Mouse (Mus musculus): Measurements from ENCODE around the gene Zscan22. TPM values are rescaled to one million over a fixed set of nuclear protein-coding genes. Genes with fewer than 3 reads are reported as not detected.
"Not testable (repeated sequence)": the region's sequence is repeated elsewhere in the genome, so short reads cannot be mapped to it uniquely, and the experiment has no call there.

Gene Zscan22
- 16.3 and 17.7 TPM in 2 replicates for polyA plus RNA-seq (2016; fragmentation: Nextera tagmentation; extraction: Ambion mirVana)

- Histone ChIP-seq H3K27me3 (ENCODE audit: low read depth, poor library complexity, severe bottlenecking) (no peaks in the 10 kb centered on the region), H3K4me3 (peak within 1 kb of the TSS; percentile 68), H3K36me3 (peaks cover 19% of the 10 kb centered on the region), H3K4me1 (peaks cover 7% of the 10 kb centered on the region), H3K9me3 (replicated peaks) (no peaks in the 10 kb centered on the region), H3K27ac (replicated peaks) (peak within 1 kb of the TSS; percentile 84)
- 7% methylated on average over 36 of the region's 36 CpGs for WGBS
- peak; percentile 92 for DNase-seq (ENCODE audit: low spot score)
Measured at GRCm38 (mm10) chr7:12897655-12898410, at the start of gene Zscan22. Gene Zscan22 (plus strand): TSS chr7:12897815.

GRCm38 (mm10) chr7:12874301-12874700, 23.3 kb upstream of the Zscan22 start:
- H3K27me3 ChIP-seq (ENCODE audit: low read depth, poor library complexity, severe bottlenecking), result no peaks in the 10 kb centered on the region
- no peaks in the 10 kb centered on the region for H3K36me3 ChIP-seq
- H3K9me3 ChIP-seq (replicated peaks), result peaks cover 3% of the 10 kb centered on the region
- H3K4me1 ChIP-seq, result no peaks in the 10 kb centered on the region
- no peak for DNase-seq (ENCODE audit: low spot score)
- no peak overlapping the region for H3K4me3 ChIP-seq
- H3K27ac ChIP-seq (replicated peaks), result no peak overlapping the region
- 32% methylated on average over 3 of the region's 3 CpGs for WGBS

DNA sequence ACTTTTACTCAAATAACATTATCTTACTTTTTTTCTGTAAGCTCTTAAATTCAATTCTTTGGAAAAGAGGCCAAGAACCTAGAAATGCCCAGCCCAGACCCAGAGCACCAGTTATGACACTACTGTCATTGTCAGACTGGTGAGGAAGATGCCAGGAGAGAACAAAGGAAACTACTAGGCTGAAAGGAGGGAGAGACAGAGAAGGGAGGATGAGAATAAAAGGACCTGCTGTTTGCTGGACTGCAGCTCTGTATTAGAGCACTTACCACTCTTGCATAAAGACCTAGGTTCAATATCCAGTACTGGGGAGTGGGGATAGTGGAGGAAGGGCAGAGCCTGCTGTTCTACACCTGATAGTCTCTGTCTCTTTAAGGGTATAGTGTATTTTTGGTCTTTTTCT, 17.6 kb upstream of the Zscan22 start:
- H3K4me1 ChIP-seq, result peaks cover 14% of the 10 kb centered on the region

DNA sequence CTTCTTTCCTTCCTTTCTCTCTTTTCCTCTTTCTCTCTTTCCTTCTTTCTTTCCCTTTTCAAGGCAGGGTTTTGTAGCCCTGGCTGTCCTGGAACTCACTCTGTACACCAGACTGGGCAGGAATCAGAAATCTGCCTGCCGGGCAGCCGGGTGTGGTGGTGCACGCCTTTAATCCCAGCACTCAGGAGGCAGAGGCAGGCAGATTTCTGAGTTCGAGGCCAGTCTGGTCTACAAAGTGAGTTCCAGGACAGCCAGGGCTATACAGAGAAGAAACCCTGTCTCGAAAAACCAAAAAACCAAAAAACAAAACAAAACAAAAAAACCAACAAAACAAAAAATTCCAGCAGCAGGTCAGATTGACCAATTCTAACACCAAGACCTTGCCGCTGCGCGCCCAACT, 17.1 kb upstream of the Zscan22 start:
- not testable (repeated sequence) for H3K9me3 ChIP-seq (replicated peaks); H3K27me3 ChIP-seq (ENCODE audit: low read depth, poor library complexity, severe bottlenecking); DNase-seq (ENCODE audit: low spot score)
- H3K4me1 ChIP-seq, result peaks cover 14% of the 10 kb centered on the region
- H3K36me3 ChIP-seq, result peaks cover 17% of the 10 kb centered on the region
- WGBS, result 47% methylated on average over 8 of the region's 8 CpGs
- peak overlapping the region; percentile 92 for H3K27ac ChIP-seq (replicated peaks)
- H3K4me3 ChIP-seq, result peak overlapping the region; percentile 83

More for the DNA sequence above, 17.6 kb upstream of the Zscan22 start:
- Histone ChIP-seq H3K27me3 (ENCODE audit: low read depth, poor library complexity, severe bottlenecking) (no peaks in the 10 kb centered on the region), H3K9me3 (replicated peaks) (no peaks in the 10 kb centered on the region), H3K4me3 (0 out of 2 replicates have a peak overlapping the region, but pooled peaks have one; percentile 83), H3K36me3 (peaks cover 13% of the 10 kb centered on the region), H3K27ac (replicated peaks) (no peak overlapping the region)
- DNase-seq (ENCODE audit: low spot score), result no peak

GRCm38 (mm10) chr7:12880911-12881660, 16.5 kb upstream of the Zscan22 start, which contains the start of gene Zfp128:
Gene Zfp128 (plus strand): TSS chr7:12881177.
- DNase-seq (ENCODE audit: low spot score), result peak; percentile 95
- Histone ChIP-seq H3K27ac (replicated peaks) (peak within 1 kb of the TSS; percentile 92), H3K9me3 (replicated peaks) (no peaks in the 10 kb centered on the region), H3K36me3 (peaks cover 23% of the 10 kb centered on the region), H3K4me1 (peaks cover 14% of the 10 kb centered on the region), H3K27me3 (ENCODE audit: low read depth, poor library complexity, severe bottlenecking) (no peaks in the 10 kb centered on the region), H3K4me3 (peak within 1 kb of the TSS; percentile 83)
- WGBS, result 2% methylated on average over 35 of the region's 35 CpGs

- WGBS, result 91% methylated on average over 12 of the region's 12 CpGs
- Histone ChIP-seq H3K4me3 (no peak overlapping the region), H3K27me3 (ENCODE audit: low read depth, poor library complexity, severe bottlenecking) (no peaks in the 10 kb centered on the region), H3K4me1 (peaks cover 9% of the 10 kb centered on the region), H3K9me3 (replicated peaks) (no peaks in the 10 kb centered on the region), H3K27ac (replicated peaks) (no peak overlapping the region), H3K36me3 (peaks cover 77% of the 10 kb centered on the region)
- no peak for DNase-seq (ENCODE audit: low spot score)
Measured at GRCm38 (mm10) chr7:12886563-12887266, 10.9 kb upstream of the Zscan22 start.

- Histone ChIP-seq H3K4me1 (peaks cover under 1% of the 10 kb centered on the region; the same call in 1 of the 2 replicates), H3K27me3 (ENCODE audit: low read depth, poor library complexity, severe bottlenecking) (no peaks in the 10 kb centered on the region), H3K27ac (replicated peaks) (no peak overlapping the region), H3K9me3 (replicated peaks) (no peaks in the 10 kb centered on the region), H3K36me3 (peaks cover 86% of the 10 kb centered on the region), H3K4me3 (no peak overlapping the region)
- DNase-seq (ENCODE audit: low spot score), result no peak
- 94% methylated on average over 5 of the region's 5 CpGs for WGBS
Measured at GRCm38 (mm10) chr7:12887585-12887984, 10.0 kb upstream of the Zscan22 start.

GRCm38 (mm10) chr7:12890928-12891327, 6.7 kb upstream of the Zscan22 start:
- DNase-seq (ENCODE audit: low spot score), result no peak
- WGBS, result 92% methylated on average over 14 of the region's 14 CpGs
- Histone ChIP-seq H3K36me3 (peaks cover 64% of the 10 kb centered on the region), H3K9me3 (replicated peaks) (no peaks in the 10 kb centered on the region), H3K4me1 (no peaks in the 10 kb centered on the region), H3K27ac (replicated peaks) (no peak overlapping the region), H3K4me3 (no peak overlapping the region), H3K27me3 (ENCODE audit: low read depth, poor library complexity, severe bottlenecking) (no peaks in the 10 kb centered on the region)

- no peaks in the 10 kb centered on the region for H3K9me3 ChIP-seq (replicated peaks)
- no peaks in the 10 kb centered on the region for H3K27me3 ChIP-seq (ENCODE audit: low read depth, poor library complexity, severe bottlenecking)
- H3K27ac ChIP-seq (replicated peaks), result no peak overlapping the region
- no peak for DNase-seq (ENCODE audit: low spot score)
- no peak overlapping the region for H3K4me3 ChIP-seq
- H3K4me1 ChIP-seq, result no peaks in the 10 kb centered on the region
- WGBS, result 80% methylated on average over 1 of the region's 1 CpGs
- H3K36me3 ChIP-seq, result peaks cover 60% of the 10 kb centered on the region
Measured at GRCm38 (mm10) chr7:12891334-12891733, 6.3 kb upstream of the Zscan22 start.

DNA sequence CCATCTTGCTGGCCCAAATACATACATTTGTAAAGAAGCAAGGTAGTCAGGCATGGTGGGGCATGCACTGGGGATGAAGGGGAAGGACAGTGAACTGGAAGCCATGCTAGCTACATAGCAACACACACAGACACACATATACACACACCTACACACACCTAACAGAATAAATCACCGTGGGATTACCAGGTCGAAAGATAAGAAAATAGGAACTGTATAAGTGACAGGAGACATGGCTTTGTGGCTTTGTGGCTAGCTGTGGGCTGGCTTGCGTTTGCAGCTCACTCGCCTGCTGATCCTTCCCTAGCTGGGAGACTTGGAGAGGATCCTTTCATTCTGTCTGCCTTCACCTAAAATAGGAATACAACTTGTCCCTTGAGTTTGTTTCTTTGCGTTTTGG, 3.9 kb downstream of the Zscan22 start:
- H3K4me3 ChIP-seq, result no peak overlapping the region
- 93% methylated on average over 5 of the region's 5 CpGs for WGBS

DNA sequence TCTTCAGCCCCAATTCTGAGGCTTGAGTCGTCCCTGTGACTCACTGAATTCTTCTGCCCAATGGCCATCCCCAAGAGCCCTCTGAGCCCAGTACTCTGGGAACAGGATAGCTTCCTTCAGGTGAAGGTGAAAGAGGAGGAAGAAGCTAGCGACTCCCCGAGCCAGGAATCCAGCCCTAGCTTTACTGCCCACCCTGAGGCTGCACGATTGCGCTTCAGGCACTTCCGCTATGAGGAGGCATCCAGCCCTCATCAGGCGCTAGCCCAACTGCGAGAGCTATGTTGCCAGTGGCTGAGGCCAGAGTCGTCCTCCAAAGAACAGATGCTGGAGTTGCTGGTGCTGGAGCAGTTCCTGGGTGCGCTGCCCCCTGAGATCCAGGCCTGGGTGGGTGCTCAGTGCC, 6.0 kb downstream of the Zscan22 start:
- Histone ChIP-seq H3K4me3 (no peak overlapping the region), H3K4me1 (peaks cover 2% of the 10 kb centered on the region), H3K27ac (replicated peaks) (no peak overlapping the region), H3K36me3 (peaks cover 76% of the 10 kb centered on the region), H3K27me3 (ENCODE audit: low read depth, poor library complexity, severe bottlenecking) (no peaks in the 10 kb centered on the region), H3K9me3 (replicated peaks) (no peaks in the 10 kb centered on the region)
- DNase-seq (ENCODE audit: low spot score), result no peak
- WGBS, result 66% methylated on average over 10 of the region's 10 CpGs

More for the DNA sequence above, 3.9 kb downstream of the Zscan22 start:
- H3K4me1 ChIP-seq, result peaks cover 7% of the 10 kb centered on the region
- no peak overlapping the region for H3K27ac ChIP-seq (replicated peaks)
- H3K27me3 ChIP-seq (ENCODE audit: low read depth, poor library complexity, severe bottlenecking), result no peaks in the 10 kb centered on the region
- peaks cover 55% of the 10 kb centered on the region for H3K36me3 ChIP-seq
- no peak for DNase-seq (ENCODE audit: low spot score)
- no peaks in the 10 kb centered on the region for H3K9me3 ChIP-seq (replicated peaks)

- Histone ChIP-seq H3K4me3 (no peak overlapping the region), H3K4me1 (peaks cover 7% of the 10 kb centered on the region), H3K27me3 (ENCODE audit: low read depth, poor library complexity, severe bottlenecking) (no peaks in the 10 kb centered on the region), H3K9me3 (replicated peaks) (no peaks in the 10 kb centered on the region), H3K27ac (replicated peaks) (no peak overlapping the region), H3K36me3 (peaks cover 84% of the 10 kb centered on the region)
- 98% methylated on average over 1 of the region's 1 CpGs for WGBS
- DNase-seq (ENCODE audit: low spot score), result no peak
Measured at GRCm38 (mm10) chr7:12905146-12905545, 7.5 kb downstream of the Zscan22 start.

Measured in midbrain, embryonic 10.5 days (tissue).